Mouse (Mus musculus) layer of hippocampus, postnatal 36 days (tissue): ENCODE data around the gene 4933415A04Rik. TPM values are rescaled to one million over a fixed set of nuclear protein-coding genes. Genes with fewer than 3 reads are reported as not detected.

Experiments used
- DNase-seq, 2 experiments: peaks; one replicate each; pipeline ENCODE4 v3.0.0; 2022
- total RNA-seq, 2 experiments: library from RNA; stranded (reverse); gene quantifications; 2 replicates each; pipeline ENCODE4 v1.2.3; 2021

Gene 4933415A04Rik
- total RNA-seq, 2 experiments from 2014 or later: 1.3 to 2.5 TPM

GRCm38 (mm10) chr11:43575061-43575375 is 11.8 kb upstream of the 4933415A04Rik start:
- no peak for DNase-seq

- DNase-seq: no peak
Observed at GRCm38 (mm10) chr11:43575376-43576151, 11.3 kb upstream of the 4933415A04Rik start.

GRCm38 (mm10) chr11:43577713-43578478 is 8.9 kb upstream of the 4933415A04Rik start:
- DNase-seq: no peak

GRCm38 (mm10) chr11:43585211-43586005 is 1.4 kb upstream of the 4933415A04Rik start:
- DNase-seq: peak; percentile 11 to 22

- DNase-seq: no peak
Observed at GRCm38 (mm10) chr11:43589530-43590072, 2.8 kb downstream of the 4933415A04Rik start.

GRCm38 (mm10) chr11:43601440-43601839 is 14.6 kb downstream of the 4933415A04Rik start, which contains the start of gene Fabp6:
Gene Fabp6, minus strand, starts transcription at chr11:43601540.
- DNase-seq: no peak

- DNase-seq: no peak
Observed at GRCm38 (mm10) chr11:43604207-43604606, 17.4 kb downstream of the 4933415A04Rik start.

GRCm38 (mm10) chr11:43604891-43605290 is 18.1 kb downstream of the 4933415A04Rik start:
- DNase-seq: no peak

- DNase-seq: no peak
Observed at GRCm38 (mm10) chr11:43605859-43606258, 19.0 kb downstream of the 4933415A04Rik start.

- no peak for DNase-seq
Observed at GRCm38 (mm10) chr11:43608440-43608839, 21.6 kb downstream of the 4933415A04Rik start.

- peak; percentile 45 to 54 for DNase-seq
Observed at GRCm38 (mm10) chr11:43610006-43610661, 23.3 kb downstream of the 4933415A04Rik start.

- no peak for DNase-seq
Observed at GRCm38 (mm10) chr11:43610662-43611033, 23.8 kb downstream of the 4933415A04Rik start.

GRCm38 (mm10) chr11:43612834-43613488 is 26.1 kb downstream of the 4933415A04Rik start:
- DNase-seq: peak; percentile 73 to 79

- no peak for DNase-seq
Observed at GRCm38 (mm10) chr11:43617924-43618323, 31.1 kb downstream of the 4933415A04Rik start.

GRCm38 (mm10) chr11:43618403-43618802 is 31.6 kb downstream of the 4933415A04Rik start:
- DNase-seq: peak; percentile 40 to 41

- DNase-seq: no peak
Observed at GRCm38 (mm10) chr11:43621769-43622168, 34.9 kb downstream of the 4933415A04Rik start.

- peak in 1 of 2 experiments; percentile 36 for DNase-seq
Observed at GRCm38 (mm10) chr11:43624341-43624740, 37.5 kb downstream of the 4933415A04Rik start.

GRCm38 (mm10) chr11:43626300-43626926 is 39.6 kb downstream of the 4933415A04Rik start:
- no peak for DNase-seq

- DNase-seq: no peak
Observed at GRCm38 (mm10) chr11:43626927-43627645, 40.2 kb downstream of the 4933415A04Rik start.

GRCm38 (mm10) chr11:43631645-43632044 is 44.8 kb downstream of the 4933415A04Rik start:
- no peak for DNase-seq
